Mouse (Mus musculus) cortical plate, adult 2 months (tissue): ENCODE measurements around the gene Sox4.

Experiments
- CTCF ChIP-seq: fragments of 200-500 bp; IDR thresholded peaks from 2 replicates; pipeline ENCODE4 v1.5.1; 2011; ENCODE audit warnings: mild to moderate bottlenecking, control low read depth, low read length; ENCODE audit not compliant: insufficient read depth; ENCODE audit errors: extremely low read depth
- POLR2A ChIP-seq: fragments of 200-500 bp; IDR thresholded peaks from 2 replicates; pipeline ENCODE4 v1.6.1; 2011; ENCODE audit warnings: mild to moderate bottlenecking, low read length, control low read depth; ENCODE audit not compliant: insufficient read depth; ENCODE audit errors: extremely low read depth

DNA sequence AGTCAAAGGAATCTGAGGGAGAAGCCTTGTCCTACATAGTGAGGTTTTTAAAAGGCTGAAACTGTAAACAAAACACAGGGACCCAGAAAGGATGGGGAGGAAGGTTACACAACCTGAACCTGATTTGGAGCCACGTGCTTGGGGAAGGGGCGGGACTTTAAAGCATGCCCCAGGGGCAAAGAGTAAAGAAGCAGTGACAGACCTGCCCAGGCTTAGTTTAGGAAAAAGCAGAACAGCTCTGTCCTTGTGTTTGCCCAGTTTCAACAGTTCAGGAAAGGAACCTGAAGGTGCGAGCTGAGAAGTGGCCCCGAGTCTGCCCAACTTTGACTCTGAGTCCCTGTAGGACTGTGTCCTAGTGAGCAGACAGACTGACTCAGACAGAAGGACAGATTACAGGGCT lies 23.1 kb downstream of the Sox4 start:
- no peak for TF ChIP-seq POLR2A
- TF ChIP-seq CTCF: no peak
